Mouse (Mus musculus) spleen, adult 2 months (tissue): ENCODE results near the gene Hgf. TPM values are rescaled to one million over a fixed set of nuclear protein-coding genes. Genes with fewer than 3 reads are reported as not detected.

Source experiments
- DNase-seq, 2 experiments: peaks; one replicate each; pipeline versions ENCODE4 v3.0.0 to v3.0.0-alpha.2; 2012 to 2021; ENCODE audit warnings: low spot score in 2 of 2, low read depth in 1 of 2
- H3K27ac ChIP-seq: fragments of 200-500 bp; 2 replicates; pipeline ENCODE4 v1.5.1; 2012; ENCODE audit warnings: low read length, inconsistent platforms; ENCODE audit not compliant: insufficient read depth
- H3K27me3 ChIP-seq: fragments of 200-500 bp; 2 replicates; pipeline ENCODE4 v1.6.1; 2012; ENCODE audit warnings: mild to moderate bottlenecking, moderate library complexity, low read length, inconsistent platforms; ENCODE audit not compliant: control insufficient read depth, insufficient read depth
- H3K36me3 ChIP-seq: fragments of 200-500 bp; 2 replicates; pipeline ENCODE4 v1.6.1; 2012; ENCODE audit warnings: mild to moderate bottlenecking, low read length, inconsistent platforms; ENCODE audit not compliant: control insufficient read depth, insufficient read depth
- H3K4me1 ChIP-seq: fragments of 200-500 bp; 2 replicates; pipeline ENCODE4 v1.6.1; 2011; ENCODE audit warnings: inconsistent platforms; ENCODE audit not compliant: control insufficient read depth, insufficient read depth, insufficient read length
- H3K4me3 ChIP-seq: fragments of 200-500 bp; 2 replicates; pipeline ENCODE4 v1.5.1; 2011; ENCODE audit warnings: mild to moderate bottlenecking, inconsistent platforms; ENCODE audit not compliant: insufficient read depth, insufficient read length; ENCODE audit errors: extremely low read depth
- CTCF ChIP-seq: fragments of 200-500 bp; IDR thresholded peaks from 2 replicates; pipeline ENCODE4 v1.5.1; 2011; ENCODE audit warnings: mild to moderate bottlenecking, inconsistent platforms; ENCODE audit not compliant: insufficient read depth, insufficient read length, insufficient replicate concordance; ENCODE audit errors: extremely low read depth
- POLR2A ChIP-seq: fragments of 200-500 bp; IDR thresholded peaks from 2 replicates; pipeline ENCODE4 v1.6.1; 2011; ENCODE audit warnings: low read depth, low read length, inconsistent platforms
- WGBS: fragments of 180-500 bp; shearing (Covaris S2); methylation state at CpG from one replicate; pipeline ENCODE4 v1.1.7; 2018; 5-methylcytosine and 5-hydroxymethylcytosine counted together
- polyA plus RNA-seq: library from polyadenylated mRNA; depleted of rRNA; stranded (reverse); fragments of >200 nt; gene quantifications from 2 replicates; pipeline ENCODE4 v1.2.3, GENCODE M21; 2012

The Hgf gene
- polyA plus RNA-seq, 1 experiment = 0.51 TPM

- TF ChIP-seq CTCF = no peak
- no peak for TF ChIP-seq POLR2A
- 38% methylated on average over 4 of the region's 4 CpGs for WGBS
- H3K27ac ChIP-seq = no peak overlapping the region
- no peaks in the 10 kb centered on the region for H3K27me3 ChIP-seq
- DNase-seq = no peak
- no peaks in the 10 kb centered on the region for H3K36me3 ChIP-seq
- H3K4me3 ChIP-seq = no peak overlapping the region
- no peaks in the 10 kb centered on the region for H3K4me1 ChIP-seq
Measured at GRCm38 (mm10) chr5:16552647-16553046, 648 bp upstream of the Hgf start.

- H3K4me1 ChIP-seq = no peaks in the 10 kb centered on the region
- DNase-seq = no peak
- H3K27ac ChIP-seq = no peak overlapping the region
- H3K36me3 ChIP-seq = no peaks in the 10 kb centered on the region
- no peaks in the 10 kb centered on the region for H3K27me3 ChIP-seq
- TF ChIP-seq POLR2A (no peak), CTCF (no peak)
- H3K4me3 ChIP-seq = no peak overlapping the region
- 94% methylated on average over 3 of the region's 3 CpGs for WGBS
Measured at GRCm38 (mm10) chr5:16560247-16560646, 7.0 kb downstream of the Hgf start.

GRCm38 (mm10) chr5:16568997-16569396 lies 15.7 kb downstream of the Hgf start:
- no peak overlapping the region for H3K4me3 ChIP-seq
- 82% methylated on average over 4 of the region's 4 CpGs for WGBS
- H3K4me1 ChIP-seq = no peaks in the 10 kb centered on the region
- DNase-seq = no peak
- no peaks in the 10 kb centered on the region for H3K36me3 ChIP-seq
- TF ChIP-seq POLR2A (no peak), CTCF (no peak)
- no peak overlapping the region for H3K27ac ChIP-seq
- H3K27me3 ChIP-seq = no peaks in the 10 kb centered on the region

- no peaks in the 10 kb centered on the region for H3K4me1 ChIP-seq
- H3K4me3 ChIP-seq = no peak overlapping the region
- TF ChIP-seq CTCF = no peak
- no peak for TF ChIP-seq POLR2A
- DNase-seq = no peak
- H3K36me3 ChIP-seq = no peaks in the 10 kb centered on the region
- H3K27ac ChIP-seq = no peak overlapping the region
- 55% methylated on average over 14 of the region's 14 CpGs for WGBS
- no peaks in the 10 kb centered on the region for H3K27me3 ChIP-seq
Measured at GRCm38 (mm10) chr5:16577882-16578742, 24.8 kb downstream of the Hgf start.

GRCm38 (mm10) chr5:16595699-16596098 lies 42.4 kb downstream of the Hgf start:
- Histone ChIP-seq H3K36me3 (no peaks in the 10 kb centered on the region), H3K27me3 (no peaks in the 10 kb centered on the region), H3K4me3 (no peak overlapping the region), H3K4me1 (no peaks in the 10 kb centered on the region), H3K27ac (no peak overlapping the region)
- TF ChIP-seq CTCF (no peak), POLR2A (no peak)
- DNase-seq = no peak
- 87% methylated on average over 4 of the region's 4 CpGs for WGBS

- WGBS = 87% methylated on average over 6 of the region's 6 CpGs
- TF ChIP-seq POLR2A (no peak), CTCF (no peak)
- H3K27me3 ChIP-seq = no peaks in the 10 kb centered on the region
Measured at GRCm38 (mm10) chr5:16597996-16598395, 44.7 kb downstream of the Hgf start.

GRCm38 (mm10) chr5:16601463-16601862 lies 48.2 kb downstream of the Hgf start:
- 98% methylated on average over 1 of the region's 1 CpGs for WGBS
- TF ChIP-seq CTCF (no peak), POLR2A (no peak)
- no peak for DNase-seq
- H3K4me3 ChIP-seq = no peak overlapping the region
- H3K27me3 ChIP-seq = no peaks in the 10 kb centered on the region
- H3K36me3 ChIP-seq = no peaks in the 10 kb centered on the region
- H3K4me1 ChIP-seq = no peaks in the 10 kb centered on the region
- no peak overlapping the region for H3K27ac ChIP-seq

More at GRCm38 (mm10) chr5:16597996-16598395, 44.7 kb downstream of the Hgf start:
- H3K4me1 ChIP-seq = no peaks in the 10 kb centered on the region
- no peak overlapping the region for H3K4me3 ChIP-seq
- H3K36me3 ChIP-seq = no peaks in the 10 kb centered on the region
- no peak overlapping the region for H3K27ac ChIP-seq
- no peak for DNase-seq
